Mouse (Mus musculus) MEL (cell line): Measurements from ENCODE around the gene Hist1h2ac. TPM values are rescaled to one million over a fixed set of nuclear protein-coding genes. Genes with fewer than 3 reads are reported as not detected.

Source experiments
- DNase-seq: peaks from one replicate; pipeline ENCODE4 v3.0.0; 2011; ENCODE audit warnings: low read depth, low spot score
- H3K27ac ChIP-seq: 2 replicates; pipeline ENCODE4 v1.5.1; 2012; ENCODE audit warnings: low read depth, mild to moderate bottlenecking, control low read depth, low read length, moderate library complexity; ENCODE audit not compliant: control insufficient read depth
- H3K27me3 ChIP-seq, 2 experiments: fragments of 150-350 bp in 1 of 2; sonication (generic) in 1 of 2; 2 replicates each; pipeline ENCODE4 v1.6.1; 2012; ENCODE audit warnings: low read length in 2 of 2, mild to moderate bottlenecking in 2 of 2, improper control_type of control experiment in 1 of 2, moderate library complexity in 1 of 2; ENCODE audit not compliant: insufficient read depth in 2 of 2, control insufficient read depth in 1 of 2
- H3K36me3 ChIP-seq, 2 experiments: 2 replicates each; pipeline ENCODE4 v1.6.1; 2012 to 2014; ENCODE audit warnings: low read length in 2 of 2, improper control_type of control experiment in 1 of 2, inconsistent platforms in 1 of 2, mild to moderate bottlenecking in 1 of 2; ENCODE audit not compliant: insufficient read depth in 2 of 2, control insufficient read depth in 1 of 2
- H3K4me1 ChIP-seq, 2 experiments: fragments of 150-350 bp in 1 of 2; sonication (generic) in 1 of 2; 2 replicates each; pipeline ENCODE4 v1.6.1; 2012; ENCODE audit warnings: low read length in 2 of 2, improper control_type of control experiment in 1 of 2, mild to moderate bottlenecking in 1 of 2; ENCODE audit not compliant: insufficient read depth in 2 of 2, control insufficient read depth in 1 of 2
- H3K4me3 ChIP-seq, 2 experiments: fragments of 150-350 bp in 1 of 2; sonication (generic) in 1 of 2; 2 replicates each; pipeline ENCODE4 v1.5.1; 2012; ENCODE audit warnings: low read depth in 2 of 2, low read length in 2 of 2, mild to moderate bottlenecking in 2 of 2, moderate library complexity in 2 of 2, control low read depth in 1 of 2, improper control_type of control experiment in 1 of 2; ENCODE audit not compliant: control insufficient read depth in 1 of 2, insufficient read depth in 1 of 2
- H3K79me2 ChIP-seq: 2 replicates; pipeline ENCODE4 v1.6.1; 2012; ENCODE audit warnings: mild to moderate bottlenecking, low read length, moderate library complexity; ENCODE audit not compliant: control insufficient read depth, poor library complexity, insufficient read depth
- H3K9ac ChIP-seq: 2 replicates; pipeline ENCODE4 v1.6.1; 2012; ENCODE audit warnings: low read depth, mild to moderate bottlenecking, control low read depth, low read length, moderate library complexity; ENCODE audit not compliant: control insufficient read depth, poor library complexity, severe bottlenecking
- H3K9me3 ChIP-seq: fragments of 150-350 bp; sonication (generic); replicated peaks from 2 replicates; pipeline ENCODE4 v1.6.1; 2012; ENCODE audit warnings: mild to moderate bottlenecking, low read length, improper control_type of control experiment, moderate library complexity; ENCODE audit not compliant: insufficient read depth
- CHD1 ChIP-seq: IDR thresholded peaks from 2 replicates; pipeline ENCODE4 v1.6.1; 2012; ENCODE audit warnings: low read depth, mild to moderate bottlenecking, inconsistent platforms, low read length, improper control_type of control experiment
- ELF1 ChIP-seq: IDR thresholded peaks from 2 replicates; pipeline ENCODE4 v1.6.1; 2014; ENCODE audit warnings: low read depth, mild to moderate bottlenecking, inconsistent platforms, low read length, improper control_type of control experiment, moderate library complexity
- EP300 ChIP-seq, 2 experiments: IDR thresholded peaks; 2 replicates each; pipeline ENCODE4 v1.6.1; 2011; ENCODE audit warnings: improper control_type of control experiment in 2 of 2, low read length in 2 of 2, low read depth in 1 of 2, mild to moderate bottlenecking in 1 of 2
- GATA1 ChIP-seq: IDR thresholded peaks from 2 replicates; pipeline ENCODE4 v1.6.1; 2011; ENCODE audit warnings: low read depth, low read length, improper control_type of control experiment
- HCFC1 ChIP-seq: IDR thresholded peaks from 2 replicates; pipeline ENCODE4 v1.6.1; 2012; ENCODE audit warnings: low read depth, mild to moderate bottlenecking, inconsistent platforms, low read length, improper control_type of control experiment, moderate library complexity
- JUND ChIP-seq: IDR thresholded peaks from 2 replicates; pipeline ENCODE4 v1.6.1; 2011; ENCODE audit warnings: low read depth, mild to moderate bottlenecking, improper control_type of control experiment, low read length
- KAT2A ChIP-seq: conservative IDR thresholded peaks from 2 replicates; pipeline ENCODE4 v1.6.1; 2012; ENCODE audit warnings: low read depth, low read length, improper control_type of control experiment, inconsistent platforms
- MYB ChIP-seq: IDR thresholded peaks from 2 replicates; pipeline ENCODE4 v1.6.1; 2011; ENCODE audit warnings: mild to moderate bottlenecking, low read depth, low read length, improper control_type of control experiment
- NELFE ChIP-seq: IDR thresholded peaks from 2 replicates; pipeline ENCODE4 v1.6.1; 2011; ENCODE audit warnings: low read depth, low read length, improper control_type of control experiment
- NRF1 ChIP-seq: IDR thresholded peaks from 2 replicates; pipeline ENCODE4 v1.6.1; 2014; ENCODE audit warnings: low read depth, mild to moderate bottlenecking, inconsistent platforms, low read length, improper control_type of control experiment, moderate library complexity; ENCODE audit not compliant: poor library complexity, insufficient read depth, severe bottlenecking
- POLR2AphosphoS2 ChIP-seq: IDR thresholded peaks from 2 replicates; pipeline ENCODE4 v1.6.1; 2011; ENCODE audit warnings: low read length, improper control_type of control experiment
- POLR2AphosphoS5 ChIP-seq: IDR thresholded peaks from 2 replicates; pipeline ENCODE4 v1.6.1; 2012; ENCODE audit warnings: low read depth, borderline replicate concordance, mild to moderate bottlenecking, inconsistent platforms, low read length, moderate library complexity, mixed read lengths
- RAD21 ChIP-seq: IDR thresholded peaks from 2 replicates; pipeline ENCODE4 v1.6.1; 2011; ENCODE audit warnings: mild to moderate bottlenecking, low read depth, low read length, improper control_type of control experiment
- RCOR1 ChIP-seq: IDR thresholded peaks from 2 replicates; pipeline ENCODE4 v1.6.1; 2012; ENCODE audit warnings: low read depth, mild to moderate bottlenecking, inconsistent platforms, low read length, improper control_type of control experiment
- SIN3A ChIP-seq: IDR thresholded peaks from 2 replicates; pipeline ENCODE4 v1.6.1; 2012; ENCODE audit warnings: low read length, improper control_type of control experiment, inconsistent platforms
- SMC3 ChIP-seq: IDR thresholded peaks from 2 replicates; pipeline ENCODE4 v1.6.1; 2011; ENCODE audit warnings: low read depth, low read length, improper control_type of control experiment
- TAL1 ChIP-seq: IDR thresholded peaks from 2 replicates; pipeline ENCODE4 v1.6.1; 2012; ENCODE audit warnings: mild to moderate bottlenecking, inconsistent platforms, low read length, moderate library complexity, mixed read lengths
- ZNF384 ChIP-seq: IDR thresholded peaks from 2 replicates; pipeline ENCODE4 v1.6.1; 2012; ENCODE audit warnings: low read depth, mild to moderate bottlenecking, inconsistent platforms, low read length, improper control_type of control experiment
- polyA plus RNA-seq, 2 experiments: library from polyadenylated mRNA; stranded (reverse) in 1 of 2; unstranded in 1 of 2; fragments of >175 nt in 1 of 2; fragments of >200 nt in 1 of 2; gene quantifications; 2 replicates each; pipeline versions ENCODE4 v1.2.1 to v1.2.4; 2012; ENCODE audit warnings: low replicate concordance in 2 of 2, low read depth in 1 of 2; ENCODE audit not compliant: insufficient read length in 2 of 2, insufficient read depth in 1 of 2, missing spikeins in 1 of 2
- total RNA-seq: library from RNA; depleted of rRNA; stranded (reverse); fragments of 300-350 nt; gene quantifications from 2 replicates; pipeline ENCODE4 v1.2.3, GENCODE M21; 2012

Hist1h2ac gene
- total and polyA plus RNA-seq, 3 experiments: 0.15 to 123 TPM; not detected in 1

GRCm38 (mm10) chr13:23693856-23694440, 10.2 kb upstream of the Hist1h2ac start:
- TF ChIP-seq ELF1 (no peak), GATA1 (no peak), JUND (no peak)
- Histone ChIP-seq H3K4me3 (no peak overlapping the region), H3K27ac (no peak overlapping the region), H3K36me3 (peaks cover 0 to 29% of the 10 kb centered on the region in 2 experiments; a peak in 2 of 4 replicates), H3K79me2 (no peaks in the 10 kb centered on the region; the same call in 1 of the 2 replicates), H3K27me3 (no peaks in the 10 kb centered on the region), H3K4me1 (peaks cover 0 to 26% of the 10 kb centered on the region in 2 experiments; a peak in 2 of 4 replicates), H3K9ac (no peak overlapping the region), H3K9me3 (no peaks in the 10 kb centered on the region)
- no peak for DNase-seq

DNA sequence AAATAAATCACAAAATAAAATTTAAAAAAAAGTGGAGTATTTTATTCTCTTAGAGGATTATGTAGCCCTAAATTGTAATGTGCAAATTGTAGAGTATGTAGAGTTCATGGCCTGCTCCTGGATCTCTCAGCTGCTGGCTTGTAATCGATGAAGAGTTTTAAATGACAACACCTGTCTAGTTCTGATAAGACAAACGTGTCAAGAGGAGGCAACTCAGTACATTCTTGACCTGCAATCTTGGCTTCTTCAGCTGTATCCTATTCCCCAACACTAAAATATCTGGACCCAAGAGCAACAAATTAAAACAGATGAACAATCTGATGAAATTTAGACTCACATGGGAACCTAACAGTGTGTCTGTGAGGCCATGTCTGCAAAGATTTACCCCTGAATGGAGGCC, 5.7 kb upstream of the Hist1h2ac start:
- Histone ChIP-seq H3K4me3 (no peak overlapping the region), H3K9ac (no peak overlapping the region), H3K9me3 (no peaks in the 10 kb centered on the region), H3K4me1 (peaks cover 0 to 12% of the 10 kb centered on the region in 2 experiments; a peak in 1 of 4 replicates), H3K27ac (no peak overlapping the region), H3K79me2 (no peaks in the 10 kb centered on the region; the same call in 1 of the 2 replicates), H3K36me3 (peaks cover 0 to 12% of the 10 kb centered on the region in 2 experiments; a peak in 2 of 4 replicates), H3K27me3 (no peaks in the 10 kb centered on the region)
- no peak for DNase-seq
- peak; percentile 59 for TF ChIP-seq TAL1
- no peak for TF ChIP-seq SIN3A
- no peak for TF ChIP-seq POLR2AphosphoS5

DNA sequence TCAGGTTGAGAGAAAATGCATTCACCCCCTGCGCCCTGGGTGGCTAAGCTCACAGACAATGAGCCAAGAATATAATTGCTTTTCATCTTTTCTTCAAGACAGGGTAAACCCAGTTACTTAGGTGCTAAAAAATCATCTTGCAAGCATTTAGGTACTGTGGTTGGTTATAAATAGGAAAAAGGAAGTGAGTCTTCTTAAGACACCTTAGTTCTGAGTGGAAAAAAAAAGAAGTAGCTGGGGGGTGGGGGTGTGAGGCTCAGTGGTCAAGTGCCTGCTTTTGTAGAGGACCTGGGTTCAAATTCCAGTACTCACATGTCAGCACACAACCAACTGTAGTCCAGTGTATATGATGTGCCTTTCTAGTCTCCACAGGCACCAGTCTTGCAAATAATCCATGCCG, 5.2 kb upstream of the Hist1h2ac start:
- Histone ChIP-seq H3K4me1 (peaks cover 0 to 11% of the 10 kb centered on the region in 2 experiments; a peak in 1 of 4 replicates), H3K79me2 (no peaks in the 10 kb centered on the region; the same call in 1 of the 2 replicates), H3K36me3 (peaks cover 0 to 12% of the 10 kb centered on the region in 2 experiments; a peak in 2 of 4 replicates), H3K9ac (no peak overlapping the region), H3K27ac (no peak overlapping the region), H3K27me3 (no peaks in the 10 kb centered on the region), H3K4me3 (no peak overlapping the region), H3K9me3 (no peaks in the 10 kb centered on the region)
- TF ChIP-seq MYB: no peak
- no peak for DNase-seq

- no peak overlapping the region for H3K27ac ChIP-seq
- no peak overlapping the region for H3K9ac ChIP-seq
- H3K36me3 ChIP-seq: peaks cover 0 to 12% of the 10 kb centered on the region in 2 experiments; a peak in 2 of 4 replicates
- TF ChIP-seq JUND (no peak), ZNF384 (no peak), RCOR1 (no peak), RAD21 (no peak), EP300 (IDR thresholded peaks at IDR 0.05; ENCODE audit: low read depth in 1 of 2, low read length in 2 of 2) (no peak), POLR2AphosphoS2 (no peak), CHD1 (no peak), NRF1 (no peak), KAT2A (no peak), SMC3 (no peak), HCFC1 (no peak), SIN3A (no peak), NELFE (no peak)
- no peaks in the 10 kb centered on the region for H3K9me3 ChIP-seq
- H3K4me1 ChIP-seq: peaks cover 0 to 11% of the 10 kb centered on the region in 2 experiments; a peak in 2 of 4 replicates
- no peak overlapping the region for H3K4me3 ChIP-seq
- no peaks in the 10 kb centered on the region; the same call in 1 of the 2 replicates for H3K79me2 ChIP-seq
- H3K27me3 ChIP-seq: no peaks in the 10 kb centered on the region
- no peak for DNase-seq
These were observed 4.2 kb upstream of the Hist1h2ac start for GRCm38 (mm10) chr13:23687907-23688306.
